Mouse (Mus musculus): Measurements from ENCODE around the gene Rxrb.
A peak's percentile ranks its signal among the peaks of the same experiment; 100 is the strongest.

- TF ChIP-seq POLR2A (IDR thresholded peaks at IDR 0.05; ENCODE audit: borderline replicate concordance, extremely low read depth, low read depth, low read length), result peak; percentile 100
- no peak for TF ChIP-seq CTCF (IDR thresholded peaks at IDR 0.05; ENCODE audit: insufficient read depth, low read length)
These were observed 31.5 kb upstream of the Rxrb start, which contains the start of gene H2-K1 for GRCm38 (mm10) chr17:34000150-34000537.
